Mouse (Mus musculus) stomach, postnatal 0 days (tissue): Measurements from ENCODE around the gene Zfp553.

Source experiments
- CTCF ChIP-seq: IDR thresholded peaks from 2 replicates; pipeline ENCODE4 v1.5.1; 2016; ENCODE audit warnings: antibody characterized with exemption, low read depth, mild to moderate bottlenecking, moderate library complexity
- EP300 ChIP-seq: optimal IDR thresholded peaks from 2 replicates; pipeline ENCODE3; 2016; ENCODE audit warnings: antibody characterized with exemption

DNA sequence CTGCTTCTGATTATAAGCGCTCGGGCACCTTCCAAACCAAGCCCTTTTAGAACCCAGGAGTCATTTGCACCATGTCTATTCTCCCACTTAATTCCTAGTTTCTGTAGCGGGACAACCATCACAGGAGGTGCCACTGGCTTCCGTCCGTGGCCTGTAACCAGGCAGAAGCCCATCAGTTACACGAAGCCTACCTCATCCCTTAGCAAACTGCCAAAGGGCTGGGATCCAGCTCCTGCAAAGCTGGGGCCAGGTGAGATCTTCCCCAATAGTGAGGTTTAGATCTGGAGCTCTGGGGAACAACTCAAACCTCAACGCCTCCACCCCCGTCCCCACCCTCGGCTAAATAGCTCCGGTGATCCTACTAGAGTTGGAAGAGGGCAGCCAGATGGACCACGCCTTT lies 36.4 kb upstream of the Zfp553 start:
- no peak for TF ChIP-seq CTCF
- no peak for TF ChIP-seq EP300
